In the genomic region with DNA sequence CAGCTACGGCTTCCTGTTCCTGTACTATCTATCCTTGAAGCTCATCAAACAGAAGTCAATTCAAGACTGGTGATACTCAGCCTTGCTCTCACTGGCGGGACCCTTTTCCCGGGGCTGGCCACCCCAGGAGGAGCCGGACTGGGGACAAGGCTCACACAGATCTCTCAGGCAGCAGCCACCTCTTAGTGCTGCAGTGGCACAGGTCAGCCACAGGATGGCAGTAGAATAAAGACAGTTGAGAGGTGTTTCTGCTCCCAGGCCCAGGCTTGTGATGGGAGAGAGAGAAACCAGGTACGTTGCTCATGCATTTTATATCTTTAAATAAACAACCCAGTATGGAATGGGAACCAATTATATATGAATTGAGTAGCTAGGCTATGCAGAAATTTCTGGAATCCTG, we compare ENCODE assay signal across 8 mouse cellular contexts. TPM values are rescaled to one million over a fixed set of nuclear protein-coding genes. Genes with fewer than 3 reads are reported as not detected.
A peak's percentile ranks its signal among the peaks of the same experiment; 100 is the strongest.
DNase-seq lines count a peak whose midpoint lies in the region; ATAC-seq and TF ChIP-seq lines count a peak whose summit lies in the region.

No protein-coding gene starts in this region.

- no peak overlapping the region for H3K9ac ChIP-seq in hindbrain, embryonic 12.5 days

- peak; percentile 68; the same call in 1 of the 2 replicates for TF ChIP-seq CTCF in small intestine, adult 2 months (IDR thresholded peaks at IDR 0.05; ENCODE audit: extremely low read depth, insufficient read length, insufficient replicate concordance, low read depth, low read length)

- H3K4me1 ChIP-seq in hindbrain, embryonic 12.5 days, result peaks cover 13% of the 10 kb centered on the region; the same call in 1 of the 2 replicates
- H3K4me1 ChIP-seq in small intestine, adult 2 months (ENCODE audit: control insufficient read depth, insufficient read depth, insufficient read length, low read length), result peaks cover 4% of the 10 kb centered on the region; the same call in 1 of the 2 replicates

- peaks cover 8% of the 10 kb centered on the region; the same call in 1 of the 2 replicates for H3K27me3 ChIP-seq in hindbrain, embryonic 12.5 days
- H3K27me3 ChIP-seq in small intestine, adult 2 months (ENCODE audit: control insufficient read depth, insufficient read depth, low read length), result no peaks in the 10 kb centered on the region

- ATAC-seq in hindbrain, embryonic 12.5 days (ENCODE audit: low FRiP score), result 0 out of 2 replicates have a peak, but pooled peaks have one; percentile 14

- H3K36me3 ChIP-seq in hindbrain, embryonic 12.5 days, result no peaks in the 10 kb centered on the region
- peaks cover 47% of the 10 kb centered on the region for H3K36me3 ChIP-seq in small intestine, adult 2 months (ENCODE audit: control insufficient read depth, insufficient read depth, low read length)

- WGBS in hindbrain, embryonic 12.5 days, result 27% methylated on average over 5 of the region's 5 CpGs
- 26% methylated on average over 5 of the region's 5 CpGs for WGBS in small intestine, adult 2 months

- H3K4me3 ChIP-seq in hindbrain, embryonic 12.5 days, result no peak overlapping the region
- H3K4me3 ChIP-seq in small intestine, adult 2 months (ENCODE audit: low read depth, low read length), result no peak overlapping the region

- H3K4me2 ChIP-seq in hindbrain, embryonic 12.5 days (replicated peaks), result no peak overlapping the region

- H3K9me3 ChIP-seq in hindbrain, embryonic 12.5 days (replicated peaks), result no peaks in the 10 kb centered on the region

- no peak overlapping the region for H3K27ac ChIP-seq in hindbrain, embryonic 12.5 days
- no peak overlapping the region for H3K27ac ChIP-seq in small intestine, adult 2 months (ENCODE audit: insufficient read depth, low read depth, low read length)

- peak; percentile 38 for DNase-seq in gastrocnemius, postnatal 10 days
- DNase-seq in gastrocnemius, adult 8-10 months (ENCODE audit: low spot score in 2 of 2), result no peak
- peak; percentile 65 for DNase-seq in adrenal gland, postnatal 10 days
- peak; percentile 67 for DNase-seq in embryo, embryonic 9.5 days (ENCODE audit: extremely low spot score)
- DNase-seq in layer of hippocampus, postnatal 25 days (ENCODE audit: extremely low spot score in 1 of 2, low spot score in 1 of 2), result peak; percentile 39 to 43
- DNase-seq in mesoderm, embryonic 11.5 days (ENCODE audit: low read depth, low spot score), result peak; percentile 68

- no peak for TF ChIP-seq POLR2A in small intestine, adult 2 months (IDR thresholded peaks at IDR 0.05; ENCODE audit: low read depth, low read length)

RNA-seq across cellular contexts. Expression of gene Abcg5, which starts 15.9 kb away (rescaled TPM):
- not detected for total RNA-seq in gastrocnemius, postnatal 10 days (2021)
- not detected for total RNA-seq in gastrocnemius, adult 8-10 months (2022)
- 10 to 100 TPM in 1 of 2 experiments, 1 to 10 TPM in 1; 9.3 to 16.9 TPM for total RNA-seq in adrenal gland, postnatal 10 days (2021)
- polyA plus RNA-seq in hindbrain, embryonic 12.5 days (2016; fragmentation: Nextera tagmentation; extraction: Ambion mirVana), result 3.8 and 5.8 TPM in 2 replicates
- not detected for total RNA-seq in layer of hippocampus, postnatal 25 days (2021)
- 73.5 and 335 TPM in 2 replicates for polyA plus RNA-seq in small intestine, adult 2 months (2012; rRNA removed)

RNA-seq across cellular contexts. Expression of gene Abcg8, which starts 22.6 kb away (rescaled TPM):
- not detected for total RNA-seq in gastrocnemius, postnatal 10 days (2021)
- total RNA-seq in gastrocnemius, adult 8-10 months (2022), result under 1 TPM in 1 of 4 experiments, not detected in 3; 0.08 TPM
- 10 to 100 TPM in 1 of 2 experiments, 1 to 10 TPM in 1; 8.9 to 23.3 TPM for total RNA-seq in adrenal gland, postnatal 10 days (2021)
- 0.12 and 0.22 TPM in 2 replicates for polyA plus RNA-seq in hindbrain, embryonic 12.5 days (2016; fragmentation: Nextera tagmentation; extraction: Ambion mirVana)
- total RNA-seq in layer of hippocampus, postnatal 25 days (2021), result not detected
- polyA plus RNA-seq in small intestine, adult 2 months (2012; rRNA removed), result 62.7 and 289 TPM in 2 replicates

Comparison
In these comparisons a context has a peak if more than half of its experiments do, and no peak if none do; other contexts are left out.
1. DNase-seq: peak in gastrocnemius, postnatal 10 days (single experiment), adrenal gland, postnatal 10 days (single experiment), embryo, embryonic 9.5 days (single experiment), layer of hippocampus, postnatal 25 days (2 of 2) and mesoderm, embryonic 11.5 days (single experiment); none in gastrocnemius, adult 8-10 months (0 of 2).
2. RNA of gene Abcg5, which starts 15.9 kb away (total RNA-seq): 9.3 to 16.9 TPM in adrenal gland, postnatal 10 days; not detected in gastrocnemius, postnatal 10 days, not detected in layer of hippocampus, postnatal 25 days and not detected in gastrocnemius, adult 8-10 months; every median in the first group is over 4 times any median in the second.
3. RNA of gene Abcg8, which starts 22.6 kb away (total RNA-seq): 8.9 to 23.3 TPM in adrenal gland, postnatal 10 days; not detected in gastrocnemius, postnatal 10 days, 0.08 TPM in gastrocnemius, adult 8-10 months and not detected in layer of hippocampus, postnatal 25 days; every median in the first group is over 4 times any median in the second.